Mouse (Mus musculus) kidney, adult 18-20 months (tissue): ENCODE measurements at regions not wholly inside any gene's neighbourhood (a gene's known extent, or its start where the extent isn't known, plus 50 kb on each side); places are given as distances from the start of the nearest gene placed in this dataset.

ENCODE experiments used
- DNase-seq: peaks from one replicate; pipeline ENCODE4 v3.0.0; 2021

DNA sequence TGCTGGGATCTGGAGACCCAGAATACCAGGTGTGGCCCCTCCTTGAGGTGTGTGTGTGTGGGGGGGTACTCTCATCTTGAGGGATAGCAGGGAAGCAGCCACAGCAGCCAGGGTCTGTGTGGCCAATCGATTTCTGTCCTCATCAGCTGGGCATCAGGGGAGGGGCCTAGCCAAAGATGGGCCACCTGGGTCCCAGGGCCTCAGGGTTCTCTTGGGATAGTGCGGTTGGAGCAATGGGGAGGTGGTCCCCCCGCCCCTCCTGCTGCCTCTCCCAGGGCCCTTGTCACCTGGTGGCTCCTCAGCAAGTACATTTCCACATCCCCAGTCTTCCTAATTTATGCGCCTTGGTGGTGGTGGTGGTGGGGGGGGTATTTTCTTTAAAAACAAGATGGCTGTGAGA lies 55.4 kb downstream of the Uncx start:
- no peak for DNase-seq

GRCm38 (mm10) chr5:139599191-139599937 lies 56.1 kb downstream of the Uncx start:
- peak; percentile 32 for DNase-seq

- no peak for DNase-seq
Observed at GRCm38 (mm10) chr5:139600213-139600612, 56.9 kb downstream of the Uncx start.

- no peak for DNase-seq
Observed at GRCm38 (mm10) chr5:139602860-139603259, 59.6 kb downstream of the Uncx start.

- no peak for DNase-seq
Observed at GRCm38 (mm10) chr5:139603535-139603934, 60.2 kb downstream of the Uncx start.

- no peak for DNase-seq
Observed at GRCm38 (mm10) chr5:139604327-139604726, 61.0 kb downstream of the Uncx start.

GRCm38 (mm10) chr5:139610610-139611520 lies 67.6 kb downstream of the Uncx start:
- no peak for DNase-seq

DNA sequence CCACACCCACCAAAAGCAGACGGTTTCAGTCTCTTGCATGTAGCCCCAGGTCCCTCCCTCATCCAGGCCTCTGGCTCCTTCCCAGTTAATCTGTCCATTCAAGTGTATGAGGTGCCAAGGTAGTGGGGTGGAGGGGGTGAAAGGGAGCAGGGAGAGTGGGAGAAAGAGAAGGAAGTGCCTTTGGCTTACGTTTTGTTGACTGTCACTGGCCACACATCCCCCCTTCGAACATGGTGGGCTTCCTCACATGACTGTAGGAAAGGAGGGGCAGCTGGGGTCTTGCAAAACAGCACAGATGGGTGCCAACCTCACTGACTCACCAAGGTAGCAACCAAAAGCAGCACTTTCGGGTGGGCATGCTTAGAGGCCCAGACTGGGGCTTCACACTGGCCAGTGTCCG lies 68.9 kb downstream of the Uncx start:
- no peak for DNase-seq

- no peak for DNase-seq
Observed at GRCm38 (mm10) chr5:139612676-139613075, 69.4 kb downstream of the Uncx start.

DNA sequence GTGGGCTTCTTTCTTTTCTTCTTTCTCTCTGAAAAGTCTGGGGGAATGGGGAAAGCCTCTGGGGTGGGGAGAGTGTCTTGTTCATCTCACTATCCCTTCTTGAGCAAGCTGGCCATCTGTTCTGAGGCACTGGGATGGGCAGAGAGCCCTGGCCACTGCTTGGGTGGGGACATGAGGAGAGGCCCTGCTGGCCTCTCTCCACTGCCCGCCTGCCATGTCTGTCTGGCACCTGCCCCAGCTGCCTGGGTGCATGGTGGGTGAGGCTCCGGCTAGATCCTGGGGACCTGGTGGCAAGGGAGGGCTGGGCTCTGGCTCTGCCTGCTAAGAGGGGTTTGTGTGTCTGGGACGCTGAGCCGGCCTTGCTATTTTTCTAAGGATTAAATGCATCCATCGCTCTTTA lies 70.3 kb downstream of the Uncx start:
- DNase-seq = no peak

- no peak for DNase-seq
Observed at GRCm38 (mm10) chr5:139619301-139620161, 76.2 kb downstream of the Uncx start.

- no peak for DNase-seq
Observed at GRCm38 (mm10) chr5:139625871-139626460, 82.7 kb downstream of the Uncx start.

DNA sequence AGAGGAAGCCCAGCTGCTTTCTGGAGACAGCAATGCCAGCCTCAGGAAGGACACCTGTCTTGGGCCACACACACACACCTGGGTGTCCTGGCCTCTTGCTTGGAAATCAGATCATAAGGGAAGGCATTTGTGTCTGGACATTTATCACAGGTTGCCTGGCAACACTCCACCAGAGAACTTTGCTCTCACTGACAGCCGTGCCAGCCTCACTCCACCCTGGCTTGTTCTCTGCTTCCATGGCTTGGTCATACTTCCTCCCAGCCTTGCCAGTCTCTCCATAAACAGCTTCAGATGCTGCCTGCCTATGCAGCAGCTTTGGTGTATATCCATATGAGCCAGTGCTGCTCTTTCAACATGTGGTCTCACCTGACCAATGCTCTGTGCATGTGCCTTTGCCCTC lies 84.3 kb downstream of the Uncx start:
- peak; percentile 34 for DNase-seq

DNA sequence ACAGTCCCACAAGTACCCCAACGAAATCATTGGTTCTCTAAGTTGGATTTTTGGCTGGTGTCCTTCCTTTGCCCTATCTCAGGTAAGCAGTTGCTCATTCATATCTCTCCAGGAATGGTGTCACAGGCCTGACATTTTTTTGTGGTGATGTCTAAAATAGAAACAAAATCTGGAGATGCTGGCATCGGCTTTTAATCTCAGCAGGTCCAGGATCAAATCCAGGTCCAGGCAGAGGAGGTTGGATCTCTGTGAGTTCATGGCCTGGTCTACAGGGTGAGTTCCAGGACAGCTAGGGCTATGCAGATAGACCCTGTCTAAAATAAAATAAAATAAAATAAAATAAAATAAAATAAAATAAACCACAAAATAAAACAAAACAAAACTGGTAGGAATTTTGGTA lies 93.7 kb downstream of the Uncx start:
- DNase-seq = no peak

DNA sequence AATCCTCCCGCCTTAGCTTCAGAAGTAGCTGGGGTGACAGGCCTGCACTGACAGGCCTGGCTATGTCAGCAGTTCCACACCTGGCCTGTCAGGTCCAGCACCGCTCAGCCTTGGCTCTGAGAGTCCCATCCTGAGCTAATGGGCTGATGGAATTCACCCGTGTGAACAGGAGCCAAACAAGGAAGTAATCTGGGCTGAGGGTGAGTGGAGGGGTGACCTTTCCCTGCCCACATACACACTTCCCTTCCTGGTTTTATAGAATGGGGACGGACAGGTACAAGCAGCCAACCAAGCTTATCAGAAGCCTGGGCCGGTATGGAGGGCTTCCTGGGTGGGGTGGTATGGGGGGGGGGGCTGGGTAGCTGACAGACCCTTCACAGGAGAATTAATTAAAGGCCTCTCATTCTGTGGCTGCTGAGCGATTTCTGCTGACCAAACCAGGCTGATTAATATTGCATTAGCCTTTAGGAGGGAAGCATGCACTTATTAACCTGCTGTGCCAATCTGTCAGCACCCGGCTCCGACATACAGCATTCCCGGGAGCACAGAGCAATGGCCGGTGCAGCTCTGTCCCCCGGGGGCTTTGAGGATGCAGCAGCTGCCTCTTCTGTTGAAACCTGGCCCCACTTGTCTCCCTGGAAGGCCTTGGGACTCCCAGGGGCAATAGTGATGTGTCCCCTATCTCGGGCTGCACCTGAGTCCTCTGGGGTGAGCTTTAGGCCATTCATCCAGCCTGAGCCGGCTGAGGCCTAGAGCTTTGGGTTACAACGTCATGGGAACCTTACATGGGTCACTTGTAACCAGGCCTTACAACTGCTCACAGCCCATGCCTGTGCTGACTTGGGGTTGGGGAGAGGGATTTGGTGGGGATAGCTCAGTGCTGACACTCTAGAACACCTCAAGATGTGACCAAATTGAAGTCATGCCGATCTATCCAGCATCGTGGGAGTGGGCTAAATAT lies 95.2 kb downstream of the Micall2 start:
- DNase-seq = peak; percentile 40

GRCm38 (mm10) chr5:139644816-139645215 lies 91.3 kb downstream of the Micall2 start:
- no peak for DNase-seq

- no peak for DNase-seq
Observed at GRCm38 (mm10) chr5:139651041-139651440, 85.1 kb downstream of the Micall2 start.
